Mouse (Mus musculus) ES-Bruce4 (cell line): Measurements from ENCODE around the gene Arf3. TPM values are rescaled to one million over a fixed set of nuclear protein-coding genes. Genes with fewer than 3 reads are reported as not detected.
"Not testable (repeated sequence)": the region's sequence is repeated elsewhere in the genome, so short reads cannot be mapped to it uniquely, and the experiment has no call there.

Source experiments
- H3K27ac ChIP-seq: 2 replicates; pipeline ENCODE4 v1.5.1; 2012; ENCODE audit warnings: low read length, inconsistent platforms; ENCODE audit not compliant: insufficient read depth
- H3K27me3 ChIP-seq: 2 replicates; pipeline ENCODE4 v1.6.1; 2012; ENCODE audit warnings: mild to moderate bottlenecking, low read length, inconsistent platforms; ENCODE audit not compliant: control insufficient read depth, poor library complexity, insufficient read depth, severe bottlenecking
- H3K36me3 ChIP-seq: 2 replicates; pipeline ENCODE4 v1.6.1; 2012; ENCODE audit warnings: inconsistent platforms, mild to moderate bottlenecking, low read length, moderate library complexity; ENCODE audit not compliant: control insufficient read depth, poor library complexity, insufficient read depth, severe bottlenecking
- H3K4me1 ChIP-seq: one replicate; pipeline ENCODE4 v1.8.1; 2011; ENCODE audit warnings: low read length; ENCODE audit not compliant: control insufficient read depth, insufficient read depth
- H3K4me3 ChIP-seq: 2 replicates; pipeline ENCODE4 v1.5.1; 2011; ENCODE audit warnings: low read depth, mild to moderate bottlenecking, low read length
- H3K9ac ChIP-seq: 2 replicates; pipeline ENCODE4 v1.6.1; 2012; ENCODE audit warnings: low read depth, mild to moderate bottlenecking, inconsistent platforms; ENCODE audit not compliant: poor library complexity, severe bottlenecking
- H3K9me3 ChIP-seq: replicated peaks from 2 replicates; pipeline ENCODE4 v1.6.1; 2012; ENCODE audit warnings: mild to moderate bottlenecking, low read length, inconsistent platforms; ENCODE audit not compliant: control insufficient read depth, poor library complexity, insufficient read depth, severe bottlenecking
- CTCF ChIP-seq: IDR thresholded peaks from one replicate; pipeline ENCODE4 v1.8.1; 2011; ENCODE audit warnings: low read depth, low read length
- EP300 ChIP-seq: IDR thresholded peaks from 2 replicates; pipeline ENCODE4 v1.6.1; 2011; ENCODE audit warnings: low read depth, low read length; ENCODE audit not compliant: insufficient read depth
- POLR2A ChIP-seq: IDR thresholded peaks from one replicate; pipeline ENCODE4 v1.8.1; 2011; ENCODE audit warnings: low read length; ENCODE audit not compliant: insufficient read depth
- polyA plus RNA-seq: library from polyadenylated mRNA; stranded (reverse); fragments of >200 nt; gene quantifications from 2 replicates; pipeline ENCODE4 v1.2.4, GENCODE M21; 2011; ENCODE audit warnings: low read depth; ENCODE audit not compliant: missing spikeins, insufficient read depth, insufficient read length

Gene Arf3
- polyA plus RNA-seq, 1 experiment: 58.4 TPM

GRCm38 (mm10) chr15:98753021-98753423, 10.0 kb downstream of the Arf3 start:
- H3K36me3 ChIP-seq: no peaks in the 10 kb centered on the region
- no peaks in the 10 kb centered on the region for H3K27me3 ChIP-seq
- no peak overlapping the region for H3K27ac ChIP-seq
- TF ChIP-seq EP300: no peak
- no peak for TF ChIP-seq POLR2A
- no peak for TF ChIP-seq CTCF
- H3K4me1 ChIP-seq: no peaks in the 10 kb centered on the region
- no peak overlapping the region for H3K9ac ChIP-seq
- H3K4me3 ChIP-seq: no peak overlapping the region
- H3K9me3 ChIP-seq: no peaks in the 10 kb centered on the region

- Histone ChIP-seq H3K4me3 (no peak overlapping the region), H3K9me3 (no peaks in the 10 kb centered on the region), H3K9ac (no peak overlapping the region), H3K27ac (no peak overlapping the region), H3K36me3 (no peaks in the 10 kb centered on the region), H3K4me1 (no peaks in the 10 kb centered on the region), H3K27me3 (no peaks in the 10 kb centered on the region)
- no peak for TF ChIP-seq CTCF
- no peak for TF ChIP-seq POLR2A
- TF ChIP-seq EP300: no peak
Measured at GRCm38 (mm10) chr15:98749093-98749492, 13.9 kb downstream of the Arf3 start.

- Histone ChIP-seq H3K36me3 (no peaks in the 10 kb centered on the region), H3K4me3 (no peak overlapping the region), H3K27me3 (no peaks in the 10 kb centered on the region), H3K4me1 (no peaks in the 10 kb centered on the region), H3K27ac (no peak overlapping the region), H3K9ac (no peak overlapping the region), H3K9me3 (no peaks in the 10 kb centered on the region)
- TF ChIP-seq CTCF: no peak
- no peak for TF ChIP-seq EP300
- no peak for TF ChIP-seq POLR2A
Measured at GRCm38 (mm10) chr15:98747296-98747695, 15.7 kb downstream of the Arf3 start.

GRCm38 (mm10) chr15:98746344-98746965, 16.6 kb downstream of the Arf3 start:
- H3K4me3 ChIP-seq: no peak overlapping the region
- no peaks in the 10 kb centered on the region for H3K36me3 ChIP-seq
- H3K9me3 ChIP-seq: no peaks in the 10 kb centered on the region
- no peaks in the 10 kb centered on the region for H3K4me1 ChIP-seq
- no peak overlapping the region for H3K27ac ChIP-seq
- H3K9ac ChIP-seq: no peak overlapping the region
- H3K27me3 ChIP-seq: no peaks in the 10 kb centered on the region
- no peak for TF ChIP-seq EP300
- no peak for TF ChIP-seq CTCF
- no peak for TF ChIP-seq POLR2A

- H3K27ac ChIP-seq, H3K27me3 ChIP-seq, H3K9me3 ChIP-seq, H3K4me1 ChIP-seq, H3K9ac ChIP-seq, H3K36me3 ChIP-seq, H3K4me3 ChIP-seq: not testable (repeated sequence)
Measured at GRCm38 (mm10) chr15:98743863-98744262, 19.2 kb downstream of the Arf3 start.

GRCm38 (mm10) chr15:98742766-98743428, 20.1 kb downstream of the Arf3 start:
- no peak overlapping the region for H3K4me3 ChIP-seq
- H3K9ac ChIP-seq: no peak overlapping the region
- TF ChIP-seq CTCF (no peak), EP300 (no peak), POLR2A (no peak)
- peaks cover 9% of the 10 kb centered on the region for H3K36me3 ChIP-seq
- H3K4me1 ChIP-seq: no peaks in the 10 kb centered on the region
- H3K27ac ChIP-seq: no peak overlapping the region
- no peaks in the 10 kb centered on the region for H3K27me3 ChIP-seq
- no peaks in the 10 kb centered on the region for H3K9me3 ChIP-seq
